Mouse (Mus musculus) neural tube, embryonic 14.5 days (tissue): ENCODE results near the gene Rasa4. TPM values are rescaled to one million over a fixed set of nuclear protein-coding genes. Genes with fewer than 3 reads are reported as not detected.
A peak's percentile ranks its signal among the peaks of the same experiment; 100 is the strongest.
"Not testable (repeated sequence)": the region's sequence is repeated elsewhere in the genome, so short reads cannot be mapped to it uniquely, and the experiment has no call there.

Experiments
- ATAC-seq: fragments of 200-750 bp; cut with Nextera tagmentation; 2 replicates; pipeline ENCODE4 v1.8.0; 2017; ENCODE audit warnings: low read depth, mild to moderate bottlenecking, moderate TSS enrichment, moderate library complexity
- H3K27ac ChIP-seq: fragments of 300-500 bp; sonication (generic); 2 replicates; pipeline ENCODE4 v1.5.1; 2014; ENCODE audit warnings: low read depth, mild to moderate bottlenecking, control low read depth, low read length, moderate library complexity, mixed read lengths
- H3K27me3 ChIP-seq: fragments of 300-500 bp; sonication (generic); 2 replicates; pipeline ENCODE4 v1.6.1; 2014; ENCODE audit warnings: low read length; ENCODE audit not compliant: control insufficient read depth, insufficient read depth
- H3K36me3 ChIP-seq: fragments of 300-500 bp; sonication (generic); 2 replicates; pipeline ENCODE4 v1.6.1; 2014; ENCODE audit warnings: low read length, mixed read lengths; ENCODE audit not compliant: control insufficient read depth, insufficient read depth
- H3K4me1 ChIP-seq: fragments of 300-500 bp; sonication (generic); 2 replicates; pipeline ENCODE4 v1.6.1; 2014; ENCODE audit warnings: low read length; ENCODE audit not compliant: control insufficient read depth, insufficient read depth
- H3K4me2 ChIP-seq: fragments of 300-500 bp; sonication (generic); 2 replicates; pipeline ENCODE4 v1.6.1; 2014; ENCODE audit warnings: mild to moderate bottlenecking, low read depth, low read length, control low read depth
- H3K4me3 ChIP-seq: fragments of 300-500 bp; sonication (generic); 2 replicates; pipeline ENCODE4 v1.5.1; 2014; ENCODE audit warnings: low read depth, low read length, control low read depth, mixed read lengths
- H3K9ac ChIP-seq: fragments of 300-500 bp; sonication (generic); replicated peaks from 2 replicates; pipeline ENCODE4 v1.6.1; 2014; ENCODE audit warnings: low read depth, mild to moderate bottlenecking, control low read depth, low read length, mixed read lengths
- H3K9me3 ChIP-seq: fragments of 300-500 bp; sonication (generic); 2 replicates; pipeline ENCODE4 v1.6.1; 2016; ENCODE audit warnings: low read length; ENCODE audit not compliant: control insufficient read depth
- WGBS: fragments of 180-500 bp; shearing (Covaris S2); extraction: QIAGEN DNeasy Blood & Tissue Kit; methylation state at CpG from one replicate; pipeline ENCODE4 v1.1.7; 2014; 5-methylcytosine and 5-hydroxymethylcytosine counted together
- polyA plus RNA-seq: library from polyadenylated mRNA; unstranded; fragments of >200 nt; fragmentation: Nextera tagmentation; extraction: Ambion mirVana; gene quantifications from 2 replicates; pipeline ENCODE4 v1.2.1, GENCODE M21; 2014

Rasa4 gene
- polyA plus RNA-seq, 1 experiment from 2014 or later: 15.0 TPM

GRCm38 (mm10) chr5:136094249-136095010 lies 10.7 kb downstream of the Rasa4 start:
- H3K36me3 ChIP-seq: no peaks in the 10 kb centered on the region
- H3K9me3 ChIP-seq: no peaks in the 10 kb centered on the region
- ATAC-seq: no peak
- H3K4me3 ChIP-seq: no peak overlapping the region
- 68% methylated on average over 8 of the region's 8 CpGs for WGBS
- no peak overlapping the region for H3K9ac ChIP-seq
- no peak overlapping the region for H3K27ac ChIP-seq
- H3K4me2 ChIP-seq: no peak overlapping the region
- H3K27me3 ChIP-seq: no peaks in the 10 kb centered on the region
- no peaks in the 10 kb centered on the region for H3K4me1 ChIP-seq

GRCm38 (mm10) chr5:136095089-136095488 lies 11.4 kb downstream of the Rasa4 start:
- no peak overlapping the region for H3K4me2 ChIP-seq
- WGBS: 82% methylated on average over 7 of the region's 7 CpGs
- H3K4me1 ChIP-seq: no peaks in the 10 kb centered on the region
- no peak overlapping the region for H3K9ac ChIP-seq
- ATAC-seq: no peak
- no peak overlapping the region for H3K27ac ChIP-seq
- no peaks in the 10 kb centered on the region for H3K27me3 ChIP-seq
- no peak overlapping the region for H3K4me3 ChIP-seq
- no peaks in the 10 kb centered on the region for H3K36me3 ChIP-seq
- no peaks in the 10 kb centered on the region for H3K9me3 ChIP-seq

GRCm38 (mm10) chr5:136098536-136098935 lies 14.8 kb downstream of the Rasa4 start:
- no peak for ATAC-seq

GRCm38 (mm10) chr5:136102099-136102820 lies 18.5 kb downstream of the Rasa4 start:
- ATAC-seq: peak; percentile 85
- no peaks in the 10 kb centered on the region for H3K4me1 ChIP-seq
- no peak overlapping the region for H3K27ac ChIP-seq
- peak overlapping the region; percentile 41; the same call in 1 of the 2 replicates for H3K9ac ChIP-seq
- no peaks in the 10 kb centered on the region for H3K9me3 ChIP-seq
- peaks cover 4% of the 10 kb centered on the region; the same call in 1 of the 2 replicates for H3K27me3 ChIP-seq
- peak overlapping the region; percentile 63 for H3K4me2 ChIP-seq
- 7% methylated on average over 41 of the region's 41 CpGs for WGBS
- H3K4me3 ChIP-seq: peak overlapping the region; percentile 36
- H3K36me3 ChIP-seq: no peaks in the 10 kb centered on the region

More at GRCm38 (mm10) chr5:136098536-136098935, 14.8 kb downstream of the Rasa4 start:
- peaks cover 4% of the 10 kb centered on the region; the same call in 1 of the 2 replicates for H3K27me3 ChIP-seq
- no peak overlapping the region for H3K27ac ChIP-seq
- no peak overlapping the region for H3K4me2 ChIP-seq
- no peaks in the 10 kb centered on the region for H3K4me1 ChIP-seq
- no peak overlapping the region for H3K4me3 ChIP-seq
- 84% methylated on average over 10 of the region's 10 CpGs for WGBS
- H3K36me3 ChIP-seq: no peaks in the 10 kb centered on the region
- H3K9ac ChIP-seq: no peak overlapping the region
- no peaks in the 10 kb centered on the region for H3K9me3 ChIP-seq

GRCm38 (mm10) chr5:136104511-136104910 lies 20.8 kb downstream of the Rasa4 start:
- Histone ChIP-seq H3K4me1 (no peaks in the 10 kb centered on the region), H3K36me3 (no peaks in the 10 kb centered on the region), H3K9me3 (no peaks in the 10 kb centered on the region), H3K4me3 (no peak overlapping the region), H3K4me2 (no peak overlapping the region), H3K27me3 (peaks cover 4% of the 10 kb centered on the region; the same call in 1 of the 2 replicates), H3K27ac (no peak overlapping the region), H3K9ac (no peak overlapping the region)
- WGBS: 81% methylated on average over 5 of the region's 5 CpGs
- no peak for ATAC-seq

GRCm38 (mm10) chr5:136108486-136108885 lies 24.8 kb downstream of the Rasa4 start:
- no peaks in the 10 kb centered on the region for H3K36me3 ChIP-seq
- H3K27me3 ChIP-seq: no peaks in the 10 kb centered on the region
- H3K9ac ChIP-seq: no peak overlapping the region
- 53% methylated on average over 2 of the region's 2 CpGs for WGBS
- ATAC-seq: no peak
- H3K4me2 ChIP-seq: no peak overlapping the region
- H3K4me1 ChIP-seq: no peaks in the 10 kb centered on the region
- H3K9me3 ChIP-seq: no peaks in the 10 kb centered on the region
- H3K4me3 ChIP-seq: no peak overlapping the region
- no peak overlapping the region for H3K27ac ChIP-seq

GRCm38 (mm10) chr5:136109042-136109441 lies 25.3 kb downstream of the Rasa4 start:
- no peak for ATAC-seq
- no peaks in the 10 kb centered on the region for H3K9me3 ChIP-seq
- H3K4me2 ChIP-seq: no peak overlapping the region
- no peaks in the 10 kb centered on the region for H3K27me3 ChIP-seq
- no peak overlapping the region for H3K9ac ChIP-seq
- H3K4me3 ChIP-seq: no peak overlapping the region
- WGBS: 83% methylated on average over 3 of the region's 3 CpGs
- H3K4me1 ChIP-seq: no peaks in the 10 kb centered on the region
- no peak overlapping the region for H3K27ac ChIP-seq
- no peaks in the 10 kb centered on the region for H3K36me3 ChIP-seq

GRCm38 (mm10) chr5:136113546-136113945 lies 29.8 kb downstream of the Rasa4 start:
- H3K4me2 ChIP-seq, H3K9me3 ChIP-seq, H3K27me3 ChIP-seq, H3K27ac ChIP-seq, ATAC-seq, H3K4me3 ChIP-seq, H3K36me3 ChIP-seq, H3K9ac ChIP-seq: not testable (repeated sequence)
- H3K4me1 ChIP-seq: peaks cover 12% of the 10 kb centered on the region
- WGBS: 36% methylated on average over 4 of the region's 4 CpGs
